Mouse (Mus musculus) left cerebral cortex, postnatal 10 days (tissue): ENCODE measurements at regions not wholly inside any gene's neighbourhood (a gene's known extent, or its start where the extent isn't known, plus 50 kb on each side); places are given as distances from the start of the nearest gene placed in this dataset.
"Not testable (repeated sequence)": the region's sequence is repeated elsewhere in the genome, so short reads cannot be mapped to it uniquely, and the experiment has no call there.

Experiments
- DNase-seq, 2 experiments: peaks; one replicate each; pipeline ENCODE4 v3.0.0; 2021 to 2022; ENCODE audit warnings: low spot score in 2 of 2, mixed read lengths in 1 of 2; ENCODE audit errors: extremely low spot score in 1 of 2
- intact Hi-C: fragments of 180-260 bp; cut with DNase I; formaldehyde crosslinking; loops from one replicate; pipeline ENCODE4 v1.15.1; 2025

DNA sequence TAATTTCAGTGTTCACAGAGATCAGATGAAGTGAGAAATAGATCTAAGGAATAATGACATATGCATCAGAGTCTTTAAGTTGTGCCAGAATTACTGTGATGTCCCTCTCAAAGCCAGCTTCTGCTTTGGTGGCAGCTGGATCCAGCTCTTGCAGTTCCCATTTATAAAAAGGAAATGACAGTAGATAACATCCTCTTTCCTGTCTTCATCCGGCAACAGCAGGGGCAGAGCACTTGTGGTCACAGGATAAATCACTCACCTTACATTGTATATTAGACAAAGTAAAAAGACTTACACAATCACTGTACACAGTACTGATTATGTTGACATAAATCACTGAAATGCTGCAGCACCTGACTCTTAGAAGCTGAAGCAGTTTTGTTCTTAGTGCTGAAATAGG is 1214.2 kb downstream of the Adam6a start:
- intact Hi-C loops, DNase-seq: not testable (repeated sequence)

GRCm38 (mm10) chr12:114764211-114764610 is 1220.5 kb downstream of the Adam6a start:
- intact Hi-C loops, DNase-seq: not testable (repeated sequence)

DNA sequence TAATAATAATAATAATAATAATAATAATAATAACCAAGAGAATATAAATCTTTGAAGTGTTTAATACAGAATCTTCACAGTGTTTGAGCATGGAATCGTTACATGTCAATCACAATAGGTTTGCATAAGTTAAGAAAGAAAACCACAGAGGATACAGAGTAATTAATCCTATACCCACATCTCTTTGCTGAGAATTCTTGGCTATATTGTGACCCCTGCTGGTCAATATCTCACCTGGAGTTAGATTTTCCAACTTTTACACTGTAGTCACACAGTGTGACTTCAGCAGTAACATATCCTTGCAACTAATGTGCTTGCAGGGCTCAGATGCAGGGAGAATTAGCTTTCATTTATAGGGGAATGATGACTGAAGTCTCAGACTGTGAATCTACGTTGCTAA is 1231.7 kb downstream of the Adam6a start:
- intact Hi-C loops, DNase-seq: not testable (repeated sequence)

DNA sequence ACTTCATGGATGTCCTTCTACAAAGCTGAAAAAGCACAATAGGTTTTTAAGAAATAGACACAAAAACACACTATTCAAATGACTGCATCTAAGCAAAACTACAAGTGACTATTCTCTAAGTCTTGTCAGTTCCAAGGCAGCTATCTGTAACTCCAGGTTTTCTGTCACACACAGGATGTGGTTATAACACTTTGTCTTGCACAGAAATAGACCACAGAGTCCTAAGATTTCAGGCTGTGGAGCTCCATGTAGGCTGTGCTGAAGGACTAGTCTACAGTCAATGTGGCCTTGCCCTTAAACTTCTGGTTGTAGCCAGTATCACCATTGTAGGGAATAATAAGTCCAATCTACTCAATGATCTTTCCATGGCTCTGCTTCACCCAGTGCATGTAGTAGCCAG is 1243.1 kb upstream of the Zfp386 start:
- no peak for DNase-seq
- intact Hi-C loops = loop anchor here (10.0 kb wide), 1 partner anchor 110 kb away; no protein-coding TSS in a partner anchor

GRCm38 (mm10) chr12:114809186-114809585 is 1238.3 kb upstream of the Zfp386 start:
- DNase-seq = no peak
- intact Hi-C loops = loop anchor here (10.0 kb wide), 1 partner anchor 114 kb away; no protein-coding TSS in a partner anchor

DNA sequence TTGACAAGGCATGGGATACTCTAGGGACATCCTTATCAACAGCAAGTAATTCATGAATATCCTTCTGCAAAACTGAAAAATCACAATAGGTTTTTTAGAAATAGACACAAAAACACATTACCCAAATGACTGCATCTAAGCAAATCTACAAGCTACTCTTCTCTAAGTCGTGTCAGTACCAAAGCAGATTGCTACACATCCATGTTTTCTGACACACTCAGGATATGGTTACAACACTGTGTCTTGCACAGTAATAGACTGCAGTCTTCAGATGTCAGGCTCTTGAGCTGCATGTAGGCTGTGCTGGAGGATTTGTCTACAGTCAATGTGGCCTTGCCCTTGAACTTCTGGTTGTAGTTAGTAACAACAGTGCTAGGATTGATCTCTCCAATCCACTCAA is 1230.7 kb upstream of the Zfp386 start:
- intact Hi-C loops = not testable (repeated sequence)

GRCm38 (mm10) chr12:114832916-114833315 is 1214.6 kb upstream of the Zfp386 start:
- intact Hi-C loops = loop anchor here (10.0 kb wide), 1 partner anchor 218 kb away; no protein-coding TSS in a partner anchor
- no peak for DNase-seq

More for the DNA sequence above, 1230.7 kb upstream of the Zfp386 start:
- DNase-seq = not testable (repeated sequence)
